Mouse (Mus musculus): ENCODE measurements around the gene Il1rl1.

Il1rl1 gene

GRCm38 (mm10) chr1:40437340-40437739 lies 8.0 kb downstream of the Il1rl1 start:
- WGBS = 84% methylated on average over 2 of the region's 2 CpGs

- WGBS = 44% methylated on average over 8 of the region's 8 CpGs
These were observed 10.1 kb downstream of the Il1rl1 start for GRCm38 (mm10) chr1:40439504-40439903.

- WGBS = 44% methylated on average over 3 of the region's 3 CpGs
These were observed 15.4 kb downstream of the Il1rl1 start for GRCm38 (mm10) chr1:40444800-40445199.

- 60% methylated on average over 20 of the region's 20 CpGs for WGBS
These were observed 36.4 kb downstream of the Il1rl1 start, which contains the start of gene Il18r1 for GRCm38 (mm10) chr1:40465477-40466430. Gene Il18r1, plus strand, starts transcription at chr1:40465552.

GRCm38 (mm10) chr1:40467306-40467705 lies 37.9 kb downstream of the Il1rl1 start:
- 91% methylated on average over 4 of the region's 4 CpGs for WGBS

GRCm38 (mm10) chr1:40468805-40469204 lies 39.4 kb downstream of the Il1rl1 start:
- WGBS = 91% methylated on average over 2 of the region's 2 CpGs

GRCm38 (mm10) chr1:40469900-40470299 lies 40.5 kb downstream of the Il1rl1 start:
- WGBS = 81% methylated on average over 12 of the region's 12 CpGs

GRCm38 (mm10) chr1:40472401-40472800 lies 43.0 kb downstream of the Il1rl1 start:
- WGBS = 98% methylated on average over 1 of the region's 1 CpGs

- WGBS = 87% methylated on average over 4 of the region's 4 CpGs
These were observed 44.3 kb downstream of the Il1rl1 start for GRCm38 (mm10) chr1:40473640-40474039.

GRCm38 (mm10) chr1:40474336-40474735 lies 45.0 kb downstream of the Il1rl1 start:
- WGBS = 92% methylated on average over 5 of the region's 5 CpGs

- WGBS = 52% methylated on average over 3 of the region's 3 CpGs
These were observed 46.3 kb downstream of the Il1rl1 start for GRCm38 (mm10) chr1:40475697-40476096.

GRCm38 (mm10) chr1:40476756-40477155 lies 47.4 kb downstream of the Il1rl1 start:
- WGBS = 61% methylated on average over 4 of the region's 4 CpGs

GRCm38 (mm10) chr1:40479505-40479923 lies 50.1 kb downstream of the Il1rl1 start:
- 79% methylated on average over 6 of the region's 6 CpGs for WGBS

GRCm38 (mm10) chr1:40494594-40494993 lies 65.2 kb downstream of the Il1rl1 start:
- WGBS = 93% methylated on average over 4 of the region's 4 CpGs

GRCm38 (mm10) chr1:40499708-40500107 lies 70.3 kb downstream of the Il1rl1 start:
- 85% methylated on average over 1 of the region's 1 CpGs for WGBS

GRCm38 (mm10) chr1:40501126-40501525 lies 71.8 kb downstream of the Il1rl1 start:
- 87% methylated on average over 4 of the region's 4 CpGs for WGBS

- 67% methylated on average over 11 of the region's 11 CpGs for WGBS
These were observed 72.4 kb downstream of the Il1rl1 start for GRCm38 (mm10) chr1:40501546-40502398.

GRCm38 (mm10) chr1:40504548-40504947 lies 75.2 kb downstream of the Il1rl1 start:
- WGBS = 82% methylated on average over 5 of the region's 5 CpGs

All from cerebral cortex, adult 2 months (tissue).